Mouse (Mus musculus) neural tube, embryonic 10.5 days (tissue): Measurements from ENCODE around the gene Ferd3l.

Experiments used
- DNase-seq: peaks from one replicate; pipeline ENCODE4 v3.0.0-alpha.2; 2017; ENCODE audit warnings: low spot score; ENCODE audit errors: extremely low spot score

The Ferd3l gene

GRCm38 (mm10) chr12:33928331-33929192, at the start of gene Ferd3l:
Gene Ferd3l (plus strand): TSS chr12:33928425.
- DNase-seq = peak; percentile 41

GRCm38 (mm10) chr12:33893956-33894355, 34.3 kb upstream of the Ferd3l start:
- no peak for DNase-seq

GRCm38 (mm10) chr12:33894621-33895020, 33.6 kb upstream of the Ferd3l start:
- DNase-seq = no peak

GRCm38 (mm10) chr12:33926751-33927150, 1.5 kb upstream of the Ferd3l start:
- DNase-seq = no peak

- peak; percentile 42 for DNase-seq
Measured at GRCm38 (mm10) chr12:33927334-33928098, 709 bp upstream of the Ferd3l start.

- no peak for DNase-seq
Measured at GRCm38 (mm10) chr12:33952843-33953242, 24.6 kb downstream of the Ferd3l start.

GRCm38 (mm10) chr12:33954931-33955565, 26.8 kb downstream of the Ferd3l start:
- no peak for DNase-seq

GRCm38 (mm10) chr12:33955606-33956295, 27.5 kb downstream of the Ferd3l start:
- peak; percentile 83 for DNase-seq

GRCm38 (mm10) chr12:33956576-33957399, 28.6 kb downstream of the Ferd3l start:
- DNase-seq = no peak

GRCm38 (mm10) chr12:33957400-33958240, 29.4 kb downstream of the Ferd3l start, which contains the start of gene Twist1:
Gene Twist1 (plus strand): TSS chr12:33957671.
- peak; percentile 89 for DNase-seq

GRCm38 (mm10) chr12:33958241-33959194, 30.3 kb downstream of the Ferd3l start:
- DNase-seq = peak; percentile 84

GRCm38 (mm10) chr12:33959206-33959605, 31.0 kb downstream of the Ferd3l start:
- DNase-seq = peak; percentile 42

- no peak for DNase-seq
Measured at GRCm38 (mm10) chr12:33959846-33960245, 31.6 kb downstream of the Ferd3l start.

- DNase-seq = peak; percentile 33
Measured at GRCm38 (mm10) chr12:33961013-33961412, 32.8 kb downstream of the Ferd3l start.

GRCm38 (mm10) chr12:33962118-33962772, 34.0 kb downstream of the Ferd3l start:
- peak; percentile 62 for DNase-seq

- DNase-seq = peak; percentile 25
Measured at GRCm38 (mm10) chr12:33962773-33963130, 34.5 kb downstream of the Ferd3l start.

- peak; percentile 58 for DNase-seq
Measured at GRCm38 (mm10) chr12:33963671-33964369, 35.6 kb downstream of the Ferd3l start.
